Mouse (Mus musculus): ENCODE data around the gene Nudt15.

The Nudt15 gene

DNA sequence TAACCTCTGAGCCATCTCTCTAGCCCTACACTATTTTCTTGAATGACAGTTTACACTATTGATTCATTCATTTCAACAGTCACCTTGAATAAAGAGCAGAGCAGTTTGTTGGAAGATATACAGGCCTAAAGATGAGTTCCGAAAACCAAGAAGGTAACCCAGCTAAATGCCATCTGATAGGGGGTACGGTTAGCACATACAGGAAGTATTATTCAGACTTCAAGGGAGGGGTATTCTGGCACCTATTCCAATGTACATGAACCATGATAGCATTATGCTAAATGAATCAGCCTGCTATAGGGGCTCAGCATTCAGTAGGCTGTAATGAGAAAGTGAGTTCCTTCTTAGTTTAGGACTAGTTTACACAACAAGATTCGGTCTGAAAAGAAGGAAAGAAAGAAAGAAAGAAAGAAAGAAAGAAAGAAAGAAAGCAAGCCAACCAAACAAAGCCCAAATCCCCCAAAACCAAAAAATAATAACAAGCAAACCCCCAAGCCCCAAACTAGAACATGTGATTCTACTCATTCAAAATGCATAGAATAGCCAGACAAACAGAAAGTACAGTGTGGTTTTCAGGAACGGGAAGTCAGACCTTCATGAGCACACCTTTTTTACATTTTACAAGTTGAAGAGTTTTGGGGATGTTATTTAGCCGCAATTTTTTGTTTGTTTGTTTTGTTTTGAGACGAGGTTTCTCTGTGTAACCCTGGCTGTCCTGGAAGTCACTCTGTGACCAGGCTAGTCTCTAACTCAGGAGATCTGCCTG is 39.2 kb downstream of the Nudt15 start:
- DNase-seq (ENCODE audit: low read depth, low spot score) = no peak

DNA sequence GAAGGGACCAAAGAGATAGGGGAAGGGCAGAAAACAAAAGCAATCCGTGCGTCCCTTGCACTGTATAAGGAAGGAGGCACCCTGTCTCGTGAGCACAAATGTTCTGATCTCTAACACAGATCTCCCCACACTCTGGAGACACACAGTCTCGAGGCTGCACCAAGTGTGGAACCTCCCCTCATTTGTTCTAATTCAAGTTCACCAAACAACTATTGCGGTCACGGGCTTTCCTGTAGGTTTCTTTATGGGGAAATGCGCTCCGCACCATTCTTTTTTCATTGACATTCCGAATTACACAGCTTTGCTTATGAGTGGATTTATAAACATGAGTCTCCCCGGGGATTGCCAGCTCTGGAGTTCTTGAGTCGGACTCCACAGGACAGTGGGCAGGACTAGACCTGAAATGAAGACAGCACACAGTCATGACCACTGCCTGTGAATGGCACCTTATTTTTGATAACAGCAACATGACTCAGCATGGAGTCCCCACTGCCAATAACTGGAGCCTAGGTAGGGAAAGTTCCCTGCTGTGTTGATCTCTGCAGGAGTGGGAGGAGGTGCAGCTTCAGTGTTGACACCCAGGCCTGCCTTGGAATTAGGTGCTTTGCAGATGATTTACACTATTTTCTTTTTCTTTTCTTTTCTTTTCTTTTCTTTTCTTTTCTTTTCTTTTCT is 40.2 kb downstream of the Nudt15 start:
- DNase-seq (ENCODE audit: low read depth, low spot score) = no peak

DNA sequence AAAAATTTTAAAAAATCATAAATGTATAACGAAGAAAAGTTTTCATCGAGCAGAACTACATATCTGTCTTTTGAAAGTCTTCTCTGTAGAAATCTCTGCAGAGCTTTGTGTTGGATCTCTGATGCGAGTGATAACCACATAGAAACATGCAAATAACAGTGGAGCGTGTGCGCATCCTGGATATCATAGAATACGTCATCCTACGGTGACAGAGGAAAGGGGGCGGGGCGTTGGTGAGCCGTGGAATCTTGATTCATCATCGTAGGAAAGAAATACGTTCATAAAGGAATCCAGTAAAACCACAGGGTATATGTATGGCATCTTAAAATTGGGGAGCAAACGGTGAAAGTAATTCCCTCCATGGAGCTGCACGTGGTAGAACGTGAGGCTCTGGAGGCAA is 40.8 kb downstream of the Nudt15 start:
- DNase-seq (ENCODE audit: low read depth, low spot score) = no peak

DNA sequence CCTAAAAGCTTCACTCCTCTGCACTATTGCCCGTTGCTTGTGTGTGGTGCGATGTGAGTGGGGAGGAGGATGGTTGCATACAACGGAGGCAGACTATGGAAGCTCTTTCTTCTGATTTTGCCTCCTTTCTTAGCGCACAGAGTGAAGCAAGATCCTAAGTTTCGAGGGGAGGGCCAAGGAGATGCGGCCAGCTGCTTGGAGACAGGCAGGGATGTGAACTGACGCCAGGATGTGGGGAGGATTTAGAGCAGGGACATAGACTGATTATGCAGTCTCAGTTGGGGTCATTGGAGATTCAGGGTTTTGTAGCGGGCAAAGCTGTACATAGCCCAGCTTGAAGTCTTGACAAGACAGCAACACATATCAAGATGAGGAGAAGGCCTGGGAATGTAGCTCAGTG is 41.8 kb downstream of the Nudt15 start:
- no peak for DNase-seq (ENCODE audit: low read depth, low spot score)

DNA sequence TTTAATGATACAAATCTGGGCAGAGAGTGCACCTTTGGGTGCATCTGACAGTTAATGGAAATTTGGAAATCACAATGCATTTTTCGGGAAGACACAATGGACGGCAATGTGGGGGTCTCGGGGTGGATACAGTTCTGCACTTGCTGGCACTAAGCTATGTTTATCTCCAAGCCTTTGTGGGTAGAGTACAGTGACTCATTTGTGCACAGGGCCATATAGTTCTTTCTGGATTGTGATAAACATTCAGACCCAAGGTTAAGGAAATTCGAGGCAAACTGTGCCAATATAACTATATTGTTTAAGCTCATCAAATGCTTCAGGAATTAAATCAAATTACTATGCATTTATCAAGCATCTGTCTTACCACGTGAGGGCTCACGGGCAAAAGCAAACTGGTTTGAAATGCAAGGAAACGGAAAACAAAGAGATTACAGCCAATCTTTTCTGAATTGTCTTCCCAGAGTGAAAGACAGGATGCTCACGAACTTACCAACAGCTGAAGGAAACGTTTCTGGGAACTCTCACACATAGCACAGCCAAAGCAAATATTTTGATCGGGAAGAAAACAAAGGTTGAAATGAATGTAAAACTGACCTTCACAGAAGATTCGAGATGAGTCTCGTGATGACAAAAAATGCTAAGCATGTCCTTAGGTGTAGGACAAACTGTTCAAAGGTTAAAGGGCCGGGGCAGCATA is 44.7 kb downstream of the Nudt15 start:
- DNase-seq (ENCODE audit: low read depth, low spot score) = no peak

DNA sequence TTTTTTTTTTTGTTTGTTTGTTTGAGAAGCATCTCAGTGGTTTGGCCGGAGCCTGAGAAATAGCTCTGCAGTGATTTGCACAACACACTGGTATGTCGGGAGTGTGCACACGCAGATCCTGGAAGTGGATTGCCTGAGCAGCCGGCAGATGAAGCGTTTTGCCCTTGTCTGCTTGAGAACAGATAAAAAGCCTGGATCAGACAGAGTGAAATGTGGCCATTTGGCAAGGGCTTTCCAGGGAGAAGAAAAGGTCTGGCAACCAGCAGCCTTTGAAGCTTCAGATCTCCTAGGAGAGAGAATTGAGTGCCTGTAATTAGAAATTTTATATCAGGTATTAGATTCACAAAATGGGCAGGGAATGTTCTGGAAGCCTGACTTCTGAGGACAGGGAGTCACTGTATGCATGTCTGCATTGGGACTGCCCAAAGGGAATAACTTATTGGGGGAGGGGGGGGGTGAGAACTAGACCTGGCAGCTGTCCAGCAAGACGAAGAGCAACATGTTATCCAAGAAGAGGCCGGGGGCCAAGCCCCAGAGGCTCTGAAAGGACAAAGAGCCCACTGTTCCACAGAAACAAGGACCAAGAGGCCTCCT is 45.4 kb downstream of the Nudt15 start:
- no peak for DNase-seq (ENCODE audit: low read depth, low spot score)

DNA sequence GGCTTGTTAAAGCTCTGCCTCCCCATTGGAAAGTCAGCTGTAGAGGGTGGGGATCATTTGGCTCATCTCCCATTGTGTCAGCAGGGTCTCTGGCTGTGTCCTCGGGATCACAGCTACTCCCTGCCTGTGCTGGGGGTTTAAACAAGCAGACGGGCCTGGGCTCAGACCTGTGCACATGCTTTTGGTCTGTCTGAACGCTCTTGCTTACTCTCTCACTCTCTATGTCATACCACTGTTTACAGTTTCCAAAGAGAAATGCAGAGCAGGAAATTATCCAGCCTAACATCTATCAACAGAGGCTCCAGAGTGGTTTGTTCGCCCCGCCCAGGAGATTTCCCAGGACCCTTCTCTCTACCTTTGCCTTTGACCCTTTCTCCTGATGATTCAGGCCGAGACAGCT is 46.3 kb downstream of the Nudt15 start:
- DNase-seq (ENCODE audit: low read depth, low spot score) = no peak

DNA sequence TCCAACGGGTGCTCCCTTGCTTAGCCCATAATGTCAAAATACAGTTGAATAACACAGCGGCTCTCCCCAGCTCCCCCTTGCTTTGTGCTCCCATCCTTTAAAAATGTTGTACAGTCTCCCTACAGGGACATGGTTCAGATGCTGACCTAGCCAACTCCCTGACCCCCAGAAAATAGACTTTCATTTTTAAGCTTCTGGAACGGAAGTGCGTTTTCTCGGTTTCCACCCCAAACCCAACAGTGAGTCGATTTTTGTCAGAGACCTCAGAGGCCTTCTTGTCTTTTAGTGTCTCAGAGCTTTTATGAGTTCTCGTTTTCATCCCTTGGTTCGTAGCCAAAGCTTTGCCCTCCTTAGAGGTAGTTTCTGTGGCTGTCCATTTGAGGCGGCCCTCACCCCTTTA is 46.8 kb downstream of the Nudt15 start:
- DNase-seq (ENCODE audit: low read depth, low spot score) = no peak

DNA sequence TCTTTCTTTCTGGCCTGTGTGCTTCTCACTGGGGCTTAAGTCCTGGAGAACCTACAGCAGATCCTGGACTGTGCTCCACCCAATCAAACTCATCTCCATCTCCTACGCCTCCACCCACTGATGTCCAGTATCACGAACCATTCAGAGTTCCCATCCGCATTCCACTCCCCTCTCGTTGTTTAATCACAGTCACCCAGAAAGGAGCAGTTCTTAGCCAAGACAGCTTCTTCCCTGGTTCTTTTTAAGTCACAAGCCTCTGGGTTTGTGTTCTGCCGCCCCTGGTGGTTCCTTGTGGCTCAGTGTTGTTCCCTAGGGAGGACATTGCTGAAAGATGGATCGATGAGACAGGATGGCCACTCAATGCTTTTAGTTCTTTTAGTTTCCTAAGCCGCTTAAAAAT is 52.3 kb downstream of the Nudt15 start:
- DNase-seq (ENCODE audit: low read depth, low spot score) = no peak

DNA sequence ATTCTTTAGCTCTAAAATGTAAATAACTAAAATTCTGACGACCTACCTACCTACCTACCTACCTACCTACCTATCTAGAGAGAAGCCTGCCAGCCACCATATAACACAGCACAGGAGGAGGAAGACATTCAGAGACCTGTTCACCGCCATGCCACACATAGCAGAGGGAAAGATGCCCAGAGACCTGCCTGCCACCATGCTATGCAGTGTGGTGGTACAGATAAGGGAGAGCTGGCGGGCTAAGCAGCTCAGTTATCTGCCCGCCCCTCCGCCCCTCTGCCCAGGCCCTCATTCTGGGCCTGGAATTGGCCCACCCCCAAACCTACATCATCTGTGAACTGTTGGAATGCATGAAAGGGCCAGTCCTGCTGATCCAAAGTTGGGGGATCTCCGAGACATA is 53.9 kb downstream of the Nudt15 start:
- no peak for DNase-seq (ENCODE audit: low read depth, low spot score)

DNA sequence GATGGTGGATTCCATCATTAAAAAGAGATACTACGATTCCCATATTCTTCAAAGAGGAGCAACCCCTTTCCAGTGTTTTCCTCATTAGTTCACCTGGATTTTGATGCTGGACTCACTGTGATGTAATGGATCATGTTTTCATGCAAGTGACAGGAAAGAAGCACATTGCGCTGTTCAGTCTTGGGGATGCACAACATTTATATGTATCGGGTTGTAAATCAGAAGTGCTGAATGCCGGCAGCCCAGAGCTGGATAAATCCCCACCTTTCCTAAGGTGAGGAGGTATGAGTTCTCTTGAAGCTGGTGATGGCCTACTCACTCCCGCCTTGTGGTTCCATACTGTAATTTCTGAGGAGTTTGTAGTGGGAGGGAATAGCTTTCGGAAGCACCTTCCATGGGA is 54.7 kb downstream of the Nudt15 start:
- DNase-seq (ENCODE audit: low read depth, low spot score) = no peak

DNA sequence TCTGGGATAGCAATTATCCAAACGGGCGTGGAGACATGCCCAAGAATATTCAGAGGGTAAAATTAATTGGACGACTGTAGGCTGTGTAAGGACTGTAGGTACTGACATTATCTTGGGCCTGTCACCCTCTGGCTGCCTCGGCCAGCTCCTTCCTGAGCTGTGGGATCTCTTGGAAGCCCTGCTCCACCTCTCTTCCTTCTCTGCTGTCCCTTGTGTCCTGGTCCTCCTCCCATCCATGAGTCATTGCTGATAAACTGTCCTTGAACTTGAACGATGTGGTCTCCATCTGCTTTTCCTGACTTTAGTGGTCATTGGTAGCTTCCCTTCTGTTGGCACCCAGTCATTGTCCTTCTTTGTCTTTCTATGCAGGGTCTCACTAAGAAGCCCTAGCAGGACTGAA is 61.4 kb downstream of the Nudt15 start:
- no peak for DNase-seq (ENCODE audit: low read depth, low spot score)

DNA sequence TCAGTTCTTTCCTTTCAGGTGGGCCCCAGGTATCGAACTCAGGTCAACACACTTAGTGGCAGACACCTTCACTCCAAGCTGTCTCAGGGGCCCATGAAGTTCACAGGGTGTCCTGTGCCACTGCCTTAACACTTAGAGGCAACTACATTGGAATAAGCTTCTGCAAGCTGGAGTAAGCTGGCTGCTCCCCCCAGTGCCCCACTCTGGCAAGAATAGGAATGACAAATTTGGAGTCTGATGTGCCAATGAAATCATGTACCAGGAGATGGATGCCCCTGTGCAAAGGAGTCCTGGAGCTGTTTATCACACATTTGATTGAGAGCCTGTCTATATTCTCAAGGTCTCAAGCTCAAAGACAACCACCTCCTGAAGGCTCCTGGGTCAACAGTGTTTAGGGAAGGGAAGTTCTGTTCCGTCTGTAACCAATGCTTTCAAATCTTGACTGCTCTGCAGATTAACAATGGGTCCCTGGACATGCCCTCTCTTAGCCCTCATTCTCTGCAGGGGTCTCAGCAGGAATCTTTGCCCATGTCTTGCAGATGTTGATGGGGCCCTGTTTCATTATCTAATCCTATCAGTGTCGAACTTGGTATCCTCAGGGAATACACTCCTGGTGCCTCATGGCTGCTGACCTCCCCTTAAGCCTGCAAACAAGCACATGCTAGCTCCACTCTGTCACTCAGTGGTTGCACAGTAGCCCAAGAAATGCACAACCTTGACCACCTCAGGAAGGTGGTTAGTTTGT is 63.5 kb downstream of the Nudt15 start:
- DNase-seq (ENCODE audit: low read depth, low spot score) = no peak

DNA sequence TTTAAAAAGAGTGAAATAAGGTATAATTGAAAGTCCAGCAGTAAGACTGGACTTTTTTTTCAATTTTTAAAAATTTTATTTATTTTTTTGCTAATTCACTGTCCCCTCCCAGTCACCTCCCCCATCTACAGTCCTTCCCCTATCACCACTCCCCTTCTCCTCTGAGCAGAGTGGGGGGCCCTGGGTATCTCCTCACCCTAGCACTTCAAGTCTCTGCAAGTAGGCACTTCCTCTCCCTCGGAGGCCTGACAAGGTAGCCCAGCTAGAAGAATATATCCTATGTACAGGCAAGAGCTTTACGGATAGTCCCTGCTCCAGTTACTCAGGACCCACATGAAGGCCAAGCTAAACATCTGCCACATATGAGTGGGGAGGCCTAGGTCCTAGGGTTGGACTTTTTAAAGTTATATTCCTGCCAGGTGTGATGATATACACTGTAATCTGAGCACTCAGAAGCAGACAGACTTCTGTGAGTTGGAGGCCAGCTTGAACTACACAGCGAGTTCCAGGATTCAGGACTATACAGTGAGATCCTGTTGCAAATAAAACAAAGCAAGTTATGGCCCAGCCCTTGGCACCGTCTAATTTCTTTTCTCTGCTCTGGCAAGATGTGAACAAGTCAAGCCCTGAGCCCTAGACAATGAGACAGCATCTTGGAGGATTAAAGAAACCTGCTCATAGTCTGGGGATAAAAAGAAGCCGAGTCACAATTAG is 64.4 kb downstream of the Nudt15 start:
- DNase-seq (ENCODE audit: low read depth, low spot score) = no peak

DNA sequence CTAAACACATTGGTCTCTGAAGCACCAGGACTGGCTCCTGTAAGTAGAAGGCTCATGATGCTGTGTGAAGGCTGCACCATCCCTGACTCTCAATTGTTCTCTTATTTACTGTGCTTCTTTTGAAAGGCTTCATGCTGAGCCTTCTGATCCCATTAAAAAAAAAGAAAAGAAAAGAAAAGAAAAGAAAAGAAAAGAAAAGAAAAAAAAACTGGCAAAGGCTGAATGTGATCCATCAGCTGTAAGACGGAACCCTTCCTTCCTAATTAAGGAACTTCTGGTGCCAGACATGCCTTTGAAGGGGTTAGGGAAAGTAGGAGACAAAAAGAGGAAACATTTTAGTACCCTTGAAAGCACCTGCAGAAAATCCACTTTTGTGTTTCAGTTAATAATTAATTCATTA is 68.3 kb downstream of the Nudt15 start:
- DNase-seq (ENCODE audit: low read depth, low spot score) = no peak

DNA sequence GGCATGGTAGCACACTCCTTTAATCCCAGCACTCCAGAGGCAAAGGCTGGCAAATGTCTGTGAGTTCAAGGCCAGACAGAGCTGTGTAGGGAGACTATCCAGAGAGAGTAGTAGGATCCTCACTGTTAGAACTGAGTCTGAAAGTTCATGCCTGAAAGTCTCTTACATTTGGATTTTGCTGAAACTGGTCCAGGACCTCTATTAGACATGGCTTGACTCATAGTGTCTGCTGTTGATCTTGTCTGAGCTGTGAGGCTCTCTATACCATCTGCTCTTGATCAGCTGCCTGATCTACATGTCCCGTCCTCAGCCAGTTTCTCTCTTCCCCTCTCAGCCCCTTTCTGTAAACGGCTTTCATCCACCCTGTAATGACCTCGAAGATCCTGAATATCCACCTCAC is 69.7 kb downstream of the Nudt15 start:
- DNase-seq (ENCODE audit: low read depth, low spot score) = no peak

DNA sequence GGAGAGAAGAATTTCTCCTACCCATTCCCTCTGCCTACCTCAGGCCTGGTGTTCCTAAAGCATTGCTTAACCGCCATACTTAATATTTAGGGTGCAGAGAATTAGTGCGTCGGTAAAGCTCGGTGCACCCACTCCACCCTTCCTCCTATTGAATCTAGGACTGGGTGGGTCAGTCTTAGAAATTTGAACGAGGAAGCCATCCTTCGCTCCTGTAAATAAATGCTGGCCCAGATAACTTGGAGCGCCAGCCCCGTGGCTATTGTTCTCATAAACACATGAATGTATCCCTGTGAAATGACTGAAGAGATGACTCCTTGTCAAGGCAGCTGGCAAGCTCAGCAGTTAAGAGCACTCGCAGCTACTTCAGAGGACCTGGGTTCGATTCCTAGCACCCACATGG is 71.0 kb downstream of the Nudt15 start:
- no peak for DNase-seq (ENCODE audit: low read depth, low spot score)

DNA sequence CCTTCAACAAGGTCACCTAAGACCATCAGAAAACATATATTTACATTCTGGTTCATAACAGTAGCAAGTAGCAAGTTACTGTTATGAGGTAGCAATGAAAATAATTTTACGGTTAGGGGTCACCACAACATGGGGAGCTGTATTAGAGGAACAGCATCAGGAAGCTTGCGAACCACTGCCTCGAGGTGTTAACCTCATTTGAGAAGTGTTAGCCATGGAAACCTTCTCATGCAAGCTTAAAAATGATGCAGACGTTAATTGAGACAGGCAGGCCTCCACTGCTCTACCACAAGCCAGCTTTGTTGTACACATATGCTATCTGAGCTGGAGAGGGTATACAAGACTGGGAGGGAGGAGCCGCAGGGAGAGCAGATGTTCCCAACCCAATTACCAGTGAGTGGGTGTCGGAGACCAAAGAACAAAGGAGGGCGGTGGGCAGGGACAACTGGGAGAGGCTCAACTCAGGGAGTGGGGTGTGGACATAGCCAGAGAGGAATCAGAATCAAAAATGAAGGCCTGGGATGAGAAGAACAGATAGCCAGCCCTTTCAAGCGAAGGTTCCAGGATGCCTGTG is 71.6 kb downstream of the Nudt15 start:
- DNase-seq (ENCODE audit: low read depth, low spot score) = no peak

DNA sequence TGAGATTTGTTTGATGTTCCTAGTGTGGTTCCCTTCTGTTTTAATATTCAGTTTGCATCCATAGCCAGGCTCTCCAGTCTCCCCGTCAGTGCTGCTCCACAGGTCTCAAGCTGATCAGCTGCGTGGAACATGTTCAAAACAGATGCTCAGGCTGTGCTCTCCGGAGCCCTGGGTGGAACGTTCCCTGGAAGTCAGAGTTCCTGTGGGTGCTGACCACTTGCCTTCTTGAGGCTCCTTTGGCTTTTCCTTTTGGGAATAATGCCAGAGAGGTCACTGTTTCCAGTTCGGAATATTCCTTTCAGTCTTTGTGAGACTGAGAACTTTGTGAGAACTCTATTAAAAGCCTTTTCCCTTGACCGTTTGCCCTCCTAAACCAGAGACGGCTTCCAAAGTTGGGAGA is 72.5 kb downstream of the Nudt15 start:
- DNase-seq (ENCODE audit: low read depth, low spot score) = no peak

DNA sequence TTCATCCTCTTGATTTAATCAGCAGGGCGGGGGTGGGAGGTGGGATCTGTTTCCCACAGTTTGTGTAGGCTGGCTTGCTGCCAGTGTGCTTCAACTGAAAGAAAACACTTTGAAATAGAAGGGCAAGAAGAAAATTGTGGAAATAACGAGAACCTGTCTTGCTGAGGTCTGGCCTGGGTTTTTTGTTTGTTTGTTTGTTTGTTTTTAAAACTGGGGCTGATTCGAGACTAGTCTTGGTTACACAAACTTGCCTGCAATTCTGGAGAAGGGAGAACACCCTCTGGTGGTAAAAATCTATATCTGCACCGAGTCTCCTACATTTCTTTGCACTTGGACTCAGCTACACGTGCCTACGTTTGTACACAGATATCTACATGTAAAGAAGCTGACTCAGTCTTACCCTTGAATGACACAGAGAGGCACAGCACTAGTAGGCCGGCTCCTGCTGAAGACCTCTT is 73.4 kb downstream of the Nudt15 start:
- DNase-seq (ENCODE audit: low read depth, low spot score) = no peak
